Mouse (Mus musculus): ENCODE measurements around the gene Zmynd19.
A peak's percentile ranks its signal among the peaks of the same experiment; 100 is the strongest.
"Not testable (repeated sequence)": the region's sequence is repeated elsewhere in the genome, so short reads cannot be mapped to it uniquely, and the experiment has no call there.

Zmynd19 gene

GRCm38 (mm10) chr2:24962304-24963000 lies 12.9 kb downstream of the Zmynd19 start, which contains the start of gene Dph7:
Dph7 (plus strand) TSS chr2:24962400.
- Histone ChIP-seq H3K9me3 (ENCODE audit: low read length) (no peaks in the 10 kb centered on the region), H3K36me3 (ENCODE audit: insufficient read depth, low read length) (peaks cover 85% of the 10 kb centered on the region), H3K4me1 (replicated peaks; ENCODE audit: low read depth, low read length) (peaks cover 20% of the 10 kb centered on the region), H3K4me3 (replicated peaks; ENCODE audit: low read length) (peak within 1 kb of the TSS; percentile 92), H3K27me3 (ENCODE audit: insufficient read depth, low read length) (no peaks in the 10 kb centered on the region)
- TF ChIP-seq CTCF (conservative IDR thresholded peaks at IDR 0.05; ENCODE audit: low read length) (peak; percentile 91), NANOG (IDR thresholded peaks at IDR 0.05; ENCODE audit: borderline replicate concordance, low read length) (no peak), POU5F1 (IDR thresholded peaks at IDR 0.05; ENCODE audit: borderline replicate concordance, low read length) (no peak)

- H3K4me3 ChIP-seq (replicated peaks; ENCODE audit: low read length), result no peak overlapping the region
- TF ChIP-seq NANOG (IDR thresholded peaks at IDR 0.05; ENCODE audit: borderline replicate concordance, low read length) (no peak), CTCF (conservative IDR thresholded peaks at IDR 0.05; ENCODE audit: low read length) (no peak), POU5F1 (IDR thresholded peaks at IDR 0.05; ENCODE audit: borderline replicate concordance, low read length) (no peak)
- H3K27me3 ChIP-seq (ENCODE audit: insufficient read depth, low read length), result no peaks in the 10 kb centered on the region
Measured at GRCm38 (mm10) chr2:24970386-24970785, 20.8 kb downstream of the Zmynd19 start.

GRCm38 (mm10) chr2:24974452-24974851 lies 24.9 kb downstream of the Zmynd19 start:
- H3K27me3 ChIP-seq (ENCODE audit: insufficient read depth, low read length); H3K9me3 ChIP-seq (ENCODE audit: low read length): not testable (repeated sequence)
- peaks cover 46% of the 10 kb centered on the region for H3K36me3 ChIP-seq (ENCODE audit: insufficient read depth, low read length)
- peak overlapping the region; percentile 92 for H3K4me3 ChIP-seq (replicated peaks; ENCODE audit: low read length)
- peaks cover 46% of the 10 kb centered on the region for H3K4me1 ChIP-seq (replicated peaks; ENCODE audit: low read depth, low read length)

More at GRCm38 (mm10) chr2:24970386-24970785, 20.8 kb downstream of the Zmynd19 start:
- peaks cover 16% of the 10 kb centered on the region for H3K4me1 ChIP-seq (replicated peaks; ENCODE audit: low read depth, low read length)
- peaks cover 86% of the 10 kb centered on the region for H3K36me3 ChIP-seq (ENCODE audit: insufficient read depth, low read length)
- H3K9me3 ChIP-seq (ENCODE audit: low read length), result no peaks in the 10 kb centered on the region

GRCm38 (mm10) chr2:24974906-24975703 lies 25.5 kb downstream of the Zmynd19 start, which contains the start of gene Mrpl41:
Mrpl41 (minus strand) TSS chr2:24975098.
- H3K36me3 ChIP-seq (ENCODE audit: insufficient read depth, low read length), result peaks cover 40% of the 10 kb centered on the region
- peak within 1 kb of the TSS; percentile 92 for H3K4me3 ChIP-seq (replicated peaks; ENCODE audit: low read length)
- H3K9me3 ChIP-seq (ENCODE audit: low read length), result no peaks in the 10 kb centered on the region
- TF ChIP-seq NANOG (IDR thresholded peaks at IDR 0.05; ENCODE audit: borderline replicate concordance, low read length) (no peak), POU5F1 (IDR thresholded peaks at IDR 0.05; ENCODE audit: borderline replicate concordance, low read length) (no peak), CTCF (conservative IDR thresholded peaks at IDR 0.05; ENCODE audit: low read length) (no peak)
- H3K4me1 ChIP-seq (replicated peaks; ENCODE audit: low read depth, low read length), result peaks cover 46% of the 10 kb centered on the region
- H3K27me3 ChIP-seq (ENCODE audit: insufficient read depth, low read length), result no peaks in the 10 kb centered on the region

- Histone ChIP-seq H3K4me1 (replicated peaks; ENCODE audit: low read depth, low read length) (peaks cover 46% of the 10 kb centered on the region), H3K27me3 (ENCODE audit: insufficient read depth, low read length) (no peaks in the 10 kb centered on the region), H3K9me3 (ENCODE audit: low read length) (no peaks in the 10 kb centered on the region), H3K36me3 (ENCODE audit: insufficient read depth, low read length) (peaks cover 38% of the 10 kb centered on the region), H3K4me3 (replicated peaks; ENCODE audit: low read length) (peak within 1 kb of the TSS; percentile 92)
- no peak for TF ChIP-seq CTCF (conservative IDR thresholded peaks at IDR 0.05; ENCODE audit: low read length)
- TF ChIP-seq NANOG (IDR thresholded peaks at IDR 0.05; ENCODE audit: borderline replicate concordance, low read length), result no peak
- no peak for TF ChIP-seq POU5F1 (IDR thresholded peaks at IDR 0.05; ENCODE audit: borderline replicate concordance, low read length)
Measured at GRCm38 (mm10) chr2:24975704-24976297, 26.2 kb downstream of the Zmynd19 start, which contains the start of gene Pnpla7. Pnpla7 (plus strand) TSS chr2:24976033.

- H3K27me3 ChIP-seq (ENCODE audit: insufficient read depth, low read length), result peaks cover 9% of the 10 kb centered on the region
- TF ChIP-seq NANOG (IDR thresholded peaks at IDR 0.05; ENCODE audit: borderline replicate concordance, low read length) (no peak), POU5F1 (IDR thresholded peaks at IDR 0.05; ENCODE audit: borderline replicate concordance, low read length) (no peak), CTCF (conservative IDR thresholded peaks at IDR 0.05; ENCODE audit: low read length) (no peak)
- no peaks in the 10 kb centered on the region for H3K9me3 ChIP-seq (ENCODE audit: low read length)
- peaks cover 26% of the 10 kb centered on the region for H3K36me3 ChIP-seq (ENCODE audit: insufficient read depth, low read length)
- no peak overlapping the region for H3K4me3 ChIP-seq (replicated peaks; ENCODE audit: low read length)
- H3K4me1 ChIP-seq (replicated peaks; ENCODE audit: low read depth, low read length), result peaks cover 50% of the 10 kb centered on the region
Measured at GRCm38 (mm10) chr2:24976960-24977359, 27.4 kb downstream of the Zmynd19 start.

GRCm38 (mm10) chr2:24987762-24988161 lies 38.2 kb downstream of the Zmynd19 start:
- H3K4me3 ChIP-seq (replicated peaks; ENCODE audit: low read length), result no peak overlapping the region
- H3K36me3 ChIP-seq (ENCODE audit: insufficient read depth, low read length), result peaks cover 44% of the 10 kb centered on the region
- H3K4me1 ChIP-seq (replicated peaks; ENCODE audit: low read depth, low read length), result peaks cover 20% of the 10 kb centered on the region
- no peak for TF ChIP-seq CTCF (conservative IDR thresholded peaks at IDR 0.05; ENCODE audit: low read length)
- TF ChIP-seq NANOG (IDR thresholded peaks at IDR 0.05; ENCODE audit: borderline replicate concordance, low read length), result peak; percentile 74; the same call in 1 of the 2 replicates
- H3K9me3 ChIP-seq (ENCODE audit: low read length), result peaks cover 14% of the 10 kb centered on the region
- peaks cover 33% of the 10 kb centered on the region for H3K27me3 ChIP-seq (ENCODE audit: insufficient read depth, low read length)

- Histone ChIP-seq H3K27me3 (ENCODE audit: insufficient read depth, low read length) (peaks cover 4% of the 10 kb centered on the region; the same call in 1 of the 2 replicates), H3K4me1 (replicated peaks; ENCODE audit: low read depth, low read length) (no peaks in the 10 kb centered on the region), H3K9me3 (ENCODE audit: low read length) (no peaks in the 10 kb centered on the region), H3K36me3 (ENCODE audit: insufficient read depth, low read length) (peaks cover 11% of the 10 kb centered on the region), H3K4me3 (replicated peaks; ENCODE audit: low read length) (no peak overlapping the region)
- TF ChIP-seq NANOG (IDR thresholded peaks at IDR 0.05; ENCODE audit: borderline replicate concordance, low read length), result no peak
- no peak for TF ChIP-seq POU5F1 (IDR thresholded peaks at IDR 0.05; ENCODE audit: borderline replicate concordance, low read length)
- TF ChIP-seq CTCF (conservative IDR thresholded peaks at IDR 0.05; ENCODE audit: low read length), result no peak
Measured at GRCm38 (mm10) chr2:24995332-24995731, 45.7 kb downstream of the Zmynd19 start.
